Mouse (Mus musculus) bone marrow macrophage, adult 2 months (primary cell): Measurements from ENCODE around the gene Sct. TPM values are rescaled to one million over a fixed set of nuclear protein-coding genes. Genes with fewer than 3 reads are reported as not detected.
A peak's percentile ranks its signal among the peaks of the same experiment; 100 is the strongest.
"Not testable (repeated sequence)": the region's sequence is repeated elsewhere in the genome, so short reads cannot be mapped to it uniquely, and the experiment has no call there.

Experiments used
- H3K27ac ChIP-seq: 2 replicates; pipeline ENCODE4 v1.5.1; 2012; ENCODE audit warnings: low read depth, low read length; ENCODE audit not compliant: insufficient read depth
- H3K4me1 ChIP-seq: 2 replicates; pipeline ENCODE4 v1.6.1; 2012; ENCODE audit warnings: low read length; ENCODE audit not compliant: control insufficient read depth, insufficient read depth
- H3K4me3 ChIP-seq: 2 replicates; pipeline ENCODE4 v1.5.1; 2012; ENCODE audit warnings: mild to moderate bottlenecking, low read length, moderate library complexity; ENCODE audit not compliant: insufficient read depth
- CTCF ChIP-seq: IDR thresholded peaks from 2 replicates; pipeline ENCODE4 v1.5.1; 2012; ENCODE audit warnings: low read depth, mild to moderate bottlenecking, low read length, moderate library complexity
- POLR2A ChIP-seq: IDR thresholded peaks from 2 replicates; pipeline ENCODE4 v1.6.1; 2012; ENCODE audit warnings: mild to moderate bottlenecking, low read depth, low read length, borderline replicate concordance
- polyA plus RNA-seq: library from polyadenylated mRNA; stranded (reverse); fragments of >200 nt; gene quantifications from 2 replicates; pipeline ENCODE4 v1.2.4, GENCODE M21; 2012; ENCODE audit not compliant: missing spikeins, insufficient read depth, insufficient read length

The Sct gene
- polyA plus RNA-seq, 1 experiment = not detected

DNA sequence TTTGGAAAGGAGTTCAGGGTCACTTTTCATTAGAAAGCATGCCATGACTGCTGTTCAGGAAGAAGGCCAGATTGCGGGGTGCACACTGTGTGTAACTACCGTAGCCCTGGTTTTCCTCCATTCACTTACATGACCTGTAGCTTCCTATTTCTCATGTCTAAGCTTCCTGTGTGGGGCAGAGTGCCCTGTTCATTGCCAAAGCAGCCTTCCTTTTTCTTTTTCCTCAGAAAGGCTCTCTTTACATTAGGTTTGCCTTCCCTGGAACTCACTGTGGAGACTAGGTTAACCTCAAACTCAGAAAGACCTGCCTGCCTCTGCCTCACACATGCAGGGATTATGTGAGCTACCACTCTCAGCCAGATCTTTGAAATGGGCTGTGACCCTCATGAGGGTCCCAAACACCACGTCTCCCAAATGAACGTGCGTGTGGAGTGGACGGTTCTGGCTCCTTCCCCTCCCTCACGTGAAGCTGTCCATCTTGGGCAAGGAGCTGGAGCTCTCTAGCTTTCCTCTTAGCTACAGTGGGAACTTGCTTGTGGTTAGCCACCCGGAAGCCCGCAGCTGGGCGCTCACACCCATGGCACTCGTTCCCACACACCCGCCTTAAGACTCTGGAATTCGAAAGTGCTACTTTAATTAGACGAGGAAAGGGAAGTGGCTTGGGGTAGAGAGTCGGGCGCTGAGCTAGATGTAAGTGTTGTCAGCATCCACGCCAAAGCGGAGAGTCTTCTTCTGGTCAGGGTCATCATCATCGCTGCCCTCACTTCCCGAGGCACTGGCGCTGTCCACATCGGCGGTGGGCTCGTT lies 10.3 kb downstream of the Sct start:
- TF ChIP-seq CTCF = no peak
- no peak for TF ChIP-seq POLR2A
- H3K4me1 ChIP-seq = peaks cover 23% of the 10 kb centered on the region
- H3K27ac ChIP-seq = peak overlapping the region; percentile 82
- H3K4me3 ChIP-seq = peak overlapping the region; percentile 53

DNA sequence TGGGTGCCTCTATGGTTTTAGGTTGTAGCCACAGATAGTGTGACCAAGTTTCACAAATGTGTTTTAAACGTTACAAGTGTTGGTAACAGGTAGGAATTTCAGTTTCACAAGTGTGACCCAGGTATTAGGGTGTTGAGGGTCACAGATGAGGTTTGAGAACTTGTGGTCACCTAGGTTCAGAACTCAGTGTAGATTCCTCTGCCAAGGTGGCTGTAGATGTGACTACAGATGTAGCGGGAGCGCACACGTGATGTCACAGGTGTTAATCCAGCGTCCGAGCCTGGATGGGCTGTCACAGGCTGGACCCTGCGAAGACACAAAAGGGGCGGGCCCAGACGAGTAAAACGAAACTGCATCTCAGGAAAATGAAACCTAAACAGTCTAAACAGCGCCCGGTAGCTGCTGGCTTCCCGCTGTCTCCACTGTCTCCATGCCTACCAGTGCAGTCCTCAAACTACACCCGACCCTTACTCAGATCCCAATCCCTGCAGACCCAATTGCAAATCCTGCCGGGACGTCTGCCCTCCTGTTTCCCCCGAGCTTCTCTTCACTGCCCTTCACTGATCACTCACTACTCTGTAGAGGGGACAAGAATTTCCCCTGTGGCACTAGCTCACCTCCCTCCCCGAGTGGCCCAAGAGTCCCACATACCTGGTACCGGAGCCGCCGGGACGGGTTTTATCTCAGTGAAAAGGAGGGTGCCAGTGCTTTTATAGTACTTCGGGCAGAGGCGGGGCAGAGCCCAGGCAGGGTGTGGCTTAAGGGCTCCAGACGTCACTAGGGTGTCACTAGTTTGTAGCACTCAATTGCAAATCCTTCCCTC lies 13.0 kb downstream of the Sct start, which contains the start of gene Irf7:
Irf7 (minus strand) TSS at position 743 of the 823 bp plus-strand sequence.
- peaks cover 23% of the 10 kb centered on the region for H3K4me1 ChIP-seq
- H3K4me3 ChIP-seq = peak within 1 kb of the TSS; percentile 78
- H3K27ac ChIP-seq = no peak within 1 kb of the TSS
- TF ChIP-seq CTCF = no peak
- no peak for TF ChIP-seq POLR2A

DNA sequence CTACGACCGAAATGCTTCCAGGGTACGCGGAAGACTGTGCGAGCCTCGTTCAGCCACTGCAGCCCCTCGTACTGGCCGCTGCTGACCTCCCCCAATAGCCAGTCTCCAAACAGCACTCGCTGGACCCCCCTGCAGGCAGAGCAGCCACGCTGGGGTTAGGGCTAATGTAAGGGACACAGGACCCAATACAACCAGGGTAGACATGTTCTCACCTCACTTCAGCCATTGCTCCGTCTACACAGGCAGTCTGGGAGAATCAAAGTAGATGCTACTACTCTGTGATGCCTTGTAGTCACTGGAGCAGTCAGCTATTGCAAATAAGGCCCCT lies 13.6 kb downstream of the Sct start:
- Histone ChIP-seq H3K4me1 (peaks cover 23% of the 10 kb centered on the region), H3K27ac (no peak overlapping the region), H3K4me3 (peak overlapping the region; percentile 78)
- no peak for TF ChIP-seq CTCF
- TF ChIP-seq POLR2A = no peak

DNA sequence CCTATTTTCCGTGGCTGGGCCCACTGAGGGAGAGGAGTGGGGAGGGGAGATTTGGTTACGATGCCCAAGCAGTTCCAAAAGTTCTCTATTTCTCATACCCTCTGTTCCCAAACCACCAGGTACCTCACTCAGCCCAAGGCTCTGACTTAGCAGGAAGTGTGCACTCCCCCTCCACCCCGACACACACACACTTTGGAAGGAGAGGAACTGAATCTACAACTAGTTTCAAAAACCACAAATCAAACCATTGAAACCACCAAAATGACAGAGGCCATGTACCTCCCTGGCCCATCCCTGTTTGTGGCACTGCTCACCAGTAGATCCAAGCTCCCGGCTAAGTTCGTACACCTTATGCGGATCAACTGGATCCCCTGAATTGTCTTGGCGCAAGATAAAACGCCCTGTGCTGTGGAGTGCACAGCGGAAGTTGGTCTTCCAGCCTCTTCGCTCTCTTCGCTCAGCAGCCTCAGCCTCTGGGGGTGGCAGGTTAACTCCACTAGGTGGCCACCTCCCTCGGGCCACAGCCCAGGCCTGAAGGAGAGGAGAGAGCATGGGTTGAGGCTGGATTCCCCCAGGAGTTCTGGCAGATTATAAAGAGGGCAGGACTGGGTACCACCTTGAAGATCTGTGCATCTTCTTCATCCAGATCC lies 14.0 kb downstream of the Sct start:
- TF ChIP-seq CTCF (peak; percentile 35), POLR2A (no peak)
- Histone ChIP-seq H3K27ac (no peak overlapping the region), H3K4me1 (peaks cover 23% of the 10 kb centered on the region), H3K4me3 (peak overlapping the region; percentile 78)

- Histone ChIP-seq H3K27ac (no peak overlapping the region), H3K4me1 (peaks cover 18% of the 10 kb centered on the region), H3K4me3 (no peak overlapping the region)
- TF ChIP-seq POLR2A = no peak
- TF ChIP-seq CTCF = no peak
Measured at GRCm38 (mm10) chr7:141264041-141264700, 14.8 kb downstream of the Sct start.

GRCm38 (mm10) chr7:141263640-141264039 lies 15.3 kb downstream of the Sct start:
- Histone ChIP-seq H3K4me3 (no peak overlapping the region), H3K27ac (no peak overlapping the region), H3K4me1 (peaks cover 17% of the 10 kb centered on the region)
- no peak for TF ChIP-seq CTCF
- no peak for TF ChIP-seq POLR2A

DNA sequence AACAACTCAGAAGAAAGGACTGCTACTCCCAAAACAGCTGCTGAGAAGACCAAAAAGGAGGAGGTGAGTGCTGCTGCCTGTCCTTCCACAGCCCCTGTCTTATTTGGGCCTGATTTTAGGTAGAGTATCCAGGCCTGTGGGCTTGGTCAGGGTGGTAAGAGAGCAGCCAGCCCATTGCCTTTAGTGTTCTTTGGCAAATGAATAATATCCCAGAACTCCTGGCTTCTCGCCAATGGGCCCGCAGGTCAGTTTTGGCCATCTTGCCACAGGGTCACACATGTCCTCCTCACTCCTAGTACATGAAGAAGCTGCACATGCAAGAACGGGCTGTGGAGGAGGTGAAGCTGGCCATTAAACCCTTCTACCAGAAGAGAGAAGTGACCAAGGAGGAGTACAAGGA lies 17.5 kb downstream of the Sct start:
- Histone ChIP-seq H3K4me3 (no peak overlapping the region), H3K4me1 (peaks cover 9% of the 10 kb centered on the region), H3K27ac (no peak overlapping the region)
- TF ChIP-seq CTCF (no peak), POLR2A (no peak)

DNA sequence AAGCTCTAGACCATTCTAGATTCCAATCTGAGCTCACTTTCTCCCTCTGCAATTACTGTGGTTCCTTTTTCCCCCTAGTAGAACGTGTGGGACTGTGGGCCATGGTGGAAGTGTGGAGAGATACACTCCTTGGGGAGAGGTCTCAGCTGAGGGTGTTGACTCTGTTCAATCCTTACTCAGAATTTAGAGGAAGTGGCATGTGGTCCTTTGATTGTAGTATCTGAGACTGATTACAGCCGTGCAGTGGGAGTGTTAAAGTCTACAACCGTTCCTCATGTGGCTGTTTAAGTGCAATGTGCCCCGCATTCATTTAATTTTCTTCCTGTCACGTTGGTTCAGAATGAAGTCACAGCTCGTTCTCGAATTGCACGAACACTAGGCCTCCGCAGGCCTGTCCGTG lies 22.8 kb downstream of the Sct start:
- Histone ChIP-seq H3K4me3 (no peak overlapping the region), H3K4me1 (no peaks in the 10 kb centered on the region), H3K27ac (no peak overlapping the region)
- TF ChIP-seq CTCF (no peak), POLR2A (no peak)

GRCm38 (mm10) chr7:141250486-141250885 lies 28.4 kb downstream of the Sct start:
- not testable (repeated sequence) for H3K27ac ChIP-seq, H3K4me3 ChIP-seq, H3K4me1 ChIP-seq
